Mouse (Mus musculus) brain, embryonic 14.5 days (tissue): ENCODE data around the gene Hs3st5. TPM values are rescaled to one million over a fixed set of nuclear protein-coding genes. Genes with fewer than 3 reads are reported as not detected.
A peak's percentile ranks its signal among the peaks of the same experiment; 100 is the strongest.
"Not testable (repeated sequence)": the region's sequence is repeated elsewhere in the genome, so short reads cannot be mapped to it uniquely, and the experiment has no call there.

ENCODE experiments used
- DNase-seq: peaks from one replicate; pipeline ENCODE4 v3.0.0-alpha.2; 2011; ENCODE audit warnings: low read depth
- CTCF ChIP-seq: fragments of 200-500 bp; IDR thresholded peaks from 2 replicates; pipeline ENCODE4 v1.5.1; 2012; ENCODE audit warnings: inconsistent platforms, mild to moderate bottlenecking, moderate library complexity, borderline replicate concordance; ENCODE audit not compliant: insufficient read depth, insufficient read length; ENCODE audit errors: extremely low read depth
- POLR2A ChIP-seq: fragments of 200-500 bp; IDR thresholded peaks from 2 replicates; pipeline ENCODE4 v1.6.1; 2012; ENCODE audit warnings: mild to moderate bottlenecking, inconsistent platforms, borderline replicate concordance; ENCODE audit not compliant: poor library complexity, insufficient read depth, insufficient read length, severe bottlenecking; ENCODE audit errors: extremely low read depth
- polyA plus RNA-seq: library from polyadenylated mRNA; depleted of rRNA; stranded (reverse); fragments of >200 nt; gene quantifications from 2 replicates; pipeline ENCODE4 v1.2.3, GENCODE M21; 2012

Hs3st5 gene
- polyA plus RNA-seq, 1 experiment, result 12.9 TPM

DNA sequence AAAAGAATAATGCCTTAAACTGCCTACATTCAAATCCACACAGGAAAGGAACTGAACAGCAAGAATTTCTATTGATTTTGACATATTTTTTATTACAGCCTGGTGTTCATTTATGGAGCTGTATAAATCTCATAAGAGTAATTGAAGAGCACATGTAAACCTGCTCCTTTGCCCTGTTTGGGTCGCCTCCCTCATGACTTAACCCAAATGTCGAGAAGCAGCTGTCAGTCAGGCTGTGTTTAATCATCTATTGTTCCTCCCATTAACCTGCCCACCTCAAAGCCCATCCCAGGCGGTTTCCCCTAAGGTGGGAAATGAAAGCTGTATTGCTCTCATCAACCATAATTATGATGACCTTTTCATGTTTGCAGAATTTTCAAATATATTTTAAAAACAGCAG lies 65.9 kb downstream of the Hs3st5 start:
- DNase-seq, result peak; percentile 27
- TF ChIP-seq POLR2A (no peak), CTCF (no peak)

DNA sequence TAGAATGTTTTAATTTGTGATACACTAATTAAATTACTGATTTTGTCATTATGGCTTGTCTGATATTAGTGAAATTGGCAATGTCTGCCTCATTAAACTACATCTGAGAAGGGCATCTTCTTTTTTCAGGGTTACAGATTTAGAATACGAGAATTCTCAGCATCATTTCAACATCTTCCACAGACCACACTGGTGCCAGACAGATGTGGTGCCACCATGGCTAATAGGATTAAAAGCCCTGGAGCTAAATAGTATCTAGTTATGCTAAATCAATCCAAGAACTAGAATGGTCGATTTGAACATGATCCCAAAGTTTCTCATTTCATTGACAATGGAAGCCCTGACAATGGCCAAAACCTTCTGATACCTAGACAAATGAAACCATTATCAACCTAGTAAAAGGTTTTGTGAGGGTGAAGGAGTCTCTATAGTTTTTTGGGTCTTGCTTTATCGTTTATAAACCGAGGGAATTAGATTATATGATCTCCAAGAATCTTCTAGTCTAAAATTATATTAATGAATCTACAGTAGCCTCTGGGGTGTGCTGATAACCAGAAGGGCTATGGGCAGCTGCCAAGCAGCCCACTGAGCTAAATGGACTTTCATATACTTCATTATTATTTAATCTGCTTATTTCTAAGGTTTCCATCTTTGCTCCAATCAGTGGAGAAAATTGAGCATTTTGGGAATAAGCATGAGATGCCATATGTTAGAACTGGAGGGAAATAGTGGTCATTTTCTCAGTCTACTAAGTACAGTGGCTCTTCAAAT lies 71.9 kb downstream of the Hs3st5 start:
- TF ChIP-seq CTCF, result no peak
- TF ChIP-seq POLR2A, result no peak
- DNase-seq, result peak; percentile 16

GRCm38 (mm10) chr10:36610400-36610799 lies 103.8 kb downstream of the Hs3st5 start:
- no peak for DNase-seq

DNA sequence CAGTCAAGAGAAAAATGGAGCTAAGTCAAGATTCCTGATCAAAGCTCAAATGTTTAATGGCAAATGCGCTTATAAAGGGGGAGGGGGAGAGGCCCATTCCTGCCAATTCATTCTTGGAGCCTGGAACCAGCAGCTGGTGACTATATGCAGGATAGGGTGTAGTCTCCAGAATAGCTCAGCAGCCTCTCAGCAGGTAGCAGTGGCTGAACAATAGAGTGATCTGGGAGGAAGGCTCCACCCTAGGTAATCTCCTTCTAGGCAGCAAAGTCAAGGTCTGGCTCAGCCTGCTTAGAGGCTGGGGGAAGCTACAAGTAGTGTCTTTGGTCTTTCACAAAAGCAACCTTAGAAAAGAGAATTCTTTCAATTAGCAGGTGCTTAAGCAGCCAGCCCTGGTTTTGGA lies 104.8 kb downstream of the Hs3st5 start:
- DNase-seq, result not testable (repeated sequence)

More at GRCm38 (mm10) chr10:36610400-36610799, 103.8 kb downstream of the Hs3st5 start:
- TF ChIP-seq CTCF (no peak), POLR2A (no peak)

GRCm38 (mm10) chr10:36623037-36623436 lies 116.4 kb downstream of the Hs3st5 start:
- no peak for TF ChIP-seq POLR2A
- TF ChIP-seq CTCF, result no peak
- DNase-seq, result no peak

- TF ChIP-seq CTCF (no peak), POLR2A (no peak)
- DNase-seq, result no peak
Measured at GRCm38 (mm10) chr10:36627952-36628351, 121.3 kb downstream of the Hs3st5 start.

DNA sequence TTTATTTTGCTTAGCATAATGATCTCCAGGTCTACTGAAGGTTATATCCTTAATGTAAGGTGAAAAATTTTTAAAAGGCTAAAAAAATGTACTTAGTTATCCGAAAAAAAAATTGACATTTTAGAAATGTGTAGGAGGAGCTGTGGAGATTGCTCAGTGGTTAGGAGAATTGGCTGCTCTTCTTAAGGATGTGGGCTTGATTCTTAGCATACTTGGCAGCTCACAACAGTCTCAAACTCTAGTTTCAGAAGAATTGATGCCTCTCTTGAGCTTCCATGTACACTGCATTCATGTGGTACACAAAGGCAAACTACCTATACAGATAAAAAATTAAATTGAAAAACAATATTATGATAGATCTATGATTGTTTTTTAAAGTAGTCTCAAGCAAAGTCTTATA lies 125.1 kb downstream of the Hs3st5 start:
- no peak for TF ChIP-seq CTCF
- TF ChIP-seq POLR2A, result no peak
- DNase-seq, result no peak

DNA sequence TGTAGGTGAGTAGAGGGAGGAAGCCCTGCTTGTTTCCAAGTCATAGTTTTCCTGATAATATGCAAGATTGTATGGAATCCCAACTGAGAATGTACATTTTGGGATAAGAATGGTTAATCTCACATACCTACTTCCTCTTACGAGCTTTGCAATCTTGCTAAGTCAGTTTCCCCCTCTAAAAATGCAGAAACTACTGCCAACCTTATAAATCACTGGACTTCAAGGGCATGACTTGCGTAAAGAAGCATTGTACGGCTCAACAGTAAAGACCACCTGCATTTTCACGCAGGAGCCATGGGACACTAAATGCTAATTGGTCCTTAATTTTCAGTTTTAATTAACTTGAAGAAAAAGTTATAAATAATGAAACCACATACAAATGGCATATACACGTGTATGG lies 144.0 kb downstream of the Hs3st5 start:
- DNase-seq, result no peak
- TF ChIP-seq POLR2A (no peak), CTCF (no peak)

DNA sequence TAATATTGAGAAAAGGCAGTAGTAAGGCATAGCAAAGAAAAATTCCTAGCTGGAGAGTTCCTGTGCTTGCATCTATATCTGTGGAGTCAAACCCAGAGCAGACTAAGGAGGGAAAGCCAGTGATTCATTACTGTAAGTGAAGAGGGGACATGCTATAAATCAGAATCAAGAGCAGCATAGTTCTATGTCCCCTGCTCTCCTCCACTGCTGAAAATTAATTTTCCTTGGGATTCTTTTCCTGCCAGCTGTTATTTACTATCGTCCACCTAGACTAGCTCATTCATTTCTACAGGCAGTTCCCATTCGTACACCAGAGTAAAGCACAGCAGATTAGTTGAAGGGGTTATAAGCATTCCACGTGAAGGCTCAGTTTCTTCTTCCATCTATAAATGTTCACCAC lies 207.4 kb downstream of the Hs3st5 start:
- TF ChIP-seq POLR2A (no peak), CTCF (no peak)
- no peak for DNase-seq

DNA sequence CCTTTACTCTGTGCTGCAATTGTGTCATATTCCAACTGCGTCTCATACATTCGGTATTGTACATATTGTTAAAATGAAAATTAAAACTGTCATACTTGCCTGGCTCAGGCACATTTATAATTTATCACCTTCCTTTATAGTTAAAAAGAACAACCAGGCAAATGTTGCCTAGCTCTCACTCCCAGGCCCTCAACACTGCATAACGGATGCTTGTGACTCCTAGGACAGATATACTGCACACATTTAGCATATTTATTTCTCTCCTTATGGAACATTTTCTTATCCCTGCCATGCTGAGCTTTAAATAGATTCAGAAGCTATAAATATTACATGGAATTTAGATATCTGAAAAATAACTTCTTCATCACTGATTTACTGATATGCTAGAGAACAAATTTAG lies 219.6 kb downstream of the Hs3st5 start:
- TF ChIP-seq CTCF (no peak), POLR2A (no peak)

DNA sequence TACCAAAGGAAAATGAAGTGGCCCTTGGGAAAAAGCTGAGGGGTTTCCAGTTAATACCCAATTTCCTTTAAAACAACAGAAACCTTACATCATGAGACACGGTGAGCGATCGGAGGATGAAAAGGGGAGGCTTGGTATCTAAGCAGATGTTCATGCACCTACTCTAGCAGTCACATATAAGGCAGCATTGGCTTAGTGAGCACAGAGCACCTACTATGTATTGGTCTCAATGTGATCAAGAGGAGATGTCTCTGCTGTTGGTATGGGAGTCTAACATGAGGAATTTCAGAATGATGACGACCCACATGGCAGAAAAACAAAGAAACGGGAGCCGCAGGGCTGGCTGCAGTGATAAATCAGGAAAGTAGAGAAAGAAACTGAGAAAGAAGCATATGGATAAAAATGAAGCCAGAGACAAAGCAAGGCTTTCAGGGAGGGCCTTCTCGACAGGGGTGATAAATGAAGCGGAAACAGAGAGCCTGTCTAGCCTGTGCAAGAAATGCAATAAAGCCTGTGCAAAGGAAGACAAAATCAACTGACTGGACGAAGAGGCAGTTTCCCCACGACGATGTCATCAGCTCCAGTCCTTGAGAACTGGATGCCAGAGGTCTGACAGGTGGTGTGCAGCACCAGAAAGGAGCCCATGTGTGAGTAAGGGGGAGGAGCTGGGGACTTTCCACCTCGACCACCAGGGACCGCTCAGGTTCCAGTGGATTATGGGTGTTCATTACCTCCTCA lies 222.9 kb downstream of the Hs3st5 start:
- DNase-seq, result peak; percentile 62
- no peak for TF ChIP-seq CTCF

More for the DNA sequence above, 219.6 kb downstream of the Hs3st5 start:
- no peak for DNase-seq

DNA sequence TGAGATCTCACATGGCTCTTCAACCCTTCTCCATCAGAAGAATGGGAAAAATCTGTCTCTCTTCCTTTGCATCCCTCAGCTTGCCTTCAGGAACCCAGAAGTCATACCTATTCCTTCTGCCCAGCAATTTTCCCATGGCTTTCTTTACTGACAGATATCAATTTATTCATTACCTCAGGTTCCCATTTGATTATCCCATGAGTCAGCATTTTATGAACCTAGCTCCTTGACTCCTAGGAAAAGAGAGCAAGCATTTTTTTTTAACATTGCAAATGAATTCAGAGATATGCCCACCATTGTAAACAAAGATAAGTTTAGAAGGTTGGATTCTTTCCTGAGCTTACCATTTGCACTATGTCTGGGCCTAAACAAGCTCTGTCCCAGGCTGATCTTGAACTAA lies 232.8 kb downstream of the Hs3st5 start:
- DNase-seq, result no peak
- TF ChIP-seq POLR2A (no peak), CTCF (no peak)

GRCm38 (mm10) chr10:36750021-36750420 lies 243.4 kb downstream of the Hs3st5 start:
- DNase-seq, result peak; percentile 53

More at GRCm38 (mm10) chr10:36750021-36750420, 243.4 kb downstream of the Hs3st5 start:
- no peak for TF ChIP-seq CTCF
- no peak for TF ChIP-seq POLR2A
